Mouse (Mus musculus): ENCODE measurements around the gene Fam53b. TPM values are rescaled to one million over a fixed set of nuclear protein-coding genes. Genes with fewer than 3 reads are reported as not detected.

Fam53b gene
- total and polyA plus RNA-seq, 2 experiments from 2014 or later: 5.8 to 15.4 TPM

GRCm38 (mm10) chr7:132697258-132697796, 116.4 kb downstream of the Fam53b start:
- Histone ChIP-seq H3K36me3 (ENCODE audit: insufficient read depth) (no peaks in the 10 kb centered on the region), H3K27ac (ENCODE audit: low read depth, low read length) (no peak overlapping the region), H3K9me3 (ENCODE audit: low read length) (no peaks in the 10 kb centered on the region), H3K27me3 (ENCODE audit: insufficient read depth, low read length) (no peaks in the 10 kb centered on the region), H3K4me1 (ENCODE audit: insufficient read depth) (no peaks in the 10 kb centered on the region), H3K4me3 (ENCODE audit: low read depth, low read length) (no peak overlapping the region), H3K9ac (no peak overlapping the region), H3K4me2 (ENCODE audit: low read depth) (no peak overlapping the region)
- no peak for DNase-seq
- no peak for TF ChIP-seq CTCF (IDR thresholded peaks at IDR 0.05; ENCODE audit: low read depth)
- whole genome bisulfite sequencing: 80% methylated on average over 8 of the region's 8 CpGs
- no peak for ATAC-seq

GRCm38 (mm10) chr7:132693561-132693960, 120.1 kb downstream of the Fam53b start:
- Histone ChIP-seq H3K36me3 (ENCODE audit: insufficient read depth) (no peaks in the 10 kb centered on the region), H3K4me3 (ENCODE audit: low read depth, low read length) (no peak overlapping the region), H3K4me2 (ENCODE audit: low read depth) (no peak overlapping the region), H3K4me1 (ENCODE audit: insufficient read depth) (no peaks in the 10 kb centered on the region), H3K27ac (ENCODE audit: low read depth, low read length) (no peak overlapping the region), H3K9ac (no peak overlapping the region), H3K9me3 (ENCODE audit: low read length) (no peaks in the 10 kb centered on the region), H3K27me3 (ENCODE audit: insufficient read depth, low read length) (no peaks in the 10 kb centered on the region)
- TF ChIP-seq CTCF (IDR thresholded peaks at IDR 0.05; ENCODE audit: low read depth): no peak
- DNase-seq: no peak
- ATAC-seq: no peak
- WGBS: 90% methylated on average over 2 of the region's 2 CpGs

- WGBS: 55% methylated on average over 9 of the region's 9 CpGs
- no peak overlapping the region for H3K4me3 ChIP-seq (ENCODE audit: low read depth, low read length)
- H3K27me3 ChIP-seq (ENCODE audit: insufficient read depth, low read length): no peaks in the 10 kb centered on the region
- peak; percentile 43 for DNase-seq
- TF ChIP-seq CTCF (IDR thresholded peaks at IDR 0.05; ENCODE audit: low read depth): no peak
- no peaks in the 10 kb centered on the region for H3K4me1 ChIP-seq (ENCODE audit: insufficient read depth)
- no peaks in the 10 kb centered on the region for H3K9me3 ChIP-seq (ENCODE audit: low read length)
- no peak overlapping the region for H3K9ac ChIP-seq
- H3K36me3 ChIP-seq (ENCODE audit: insufficient read depth): no peaks in the 10 kb centered on the region
- no peak overlapping the region for H3K27ac ChIP-seq (ENCODE audit: low read depth, low read length)
- no peak overlapping the region for H3K4me2 ChIP-seq (ENCODE audit: low read depth)
- peak; percentile 54; the same call in 1 of the 2 replicates for ATAC-seq
Observed at GRCm38 (mm10) chr7:132692719-132693118, 121.0 kb downstream of the Fam53b start.

- H3K4me1 ChIP-seq (ENCODE audit: insufficient read depth): no peaks in the 10 kb centered on the region
- H3K4me3 ChIP-seq (ENCODE audit: low read depth, low read length): no peak overlapping the region
- WGBS: 93% methylated on average over 14 of the region's 14 CpGs
- H3K9ac ChIP-seq: no peak overlapping the region
- no peaks in the 10 kb centered on the region; the same call in 1 of the 2 replicates for H3K36me3 ChIP-seq (ENCODE audit: insufficient read depth)
- ATAC-seq: no peak
- H3K4me2 ChIP-seq (ENCODE audit: low read depth): no peak overlapping the region
- H3K27me3 ChIP-seq (ENCODE audit: insufficient read depth, low read length): no peaks in the 10 kb centered on the region
- no peak for DNase-seq
- TF ChIP-seq CTCF (IDR thresholded peaks at IDR 0.05; ENCODE audit: low read depth): no peak
- H3K27ac ChIP-seq (ENCODE audit: low read depth, low read length): no peak overlapping the region
- no peaks in the 10 kb centered on the region for H3K9me3 ChIP-seq (ENCODE audit: low read length)
Observed at GRCm38 (mm10) chr7:132690716-132691472, 122.8 kb downstream of the Fam53b start.

GRCm38 (mm10) chr7:132689722-132690121, 124.0 kb downstream of the Fam53b start:
- Histone ChIP-seq H3K9me3 (ENCODE audit: low read length) (no peaks in the 10 kb centered on the region), H3K9ac (no peak overlapping the region), H3K27ac (ENCODE audit: low read depth, low read length) (no peak overlapping the region), H3K4me1 (ENCODE audit: insufficient read depth) (no peaks in the 10 kb centered on the region), H3K4me3 (ENCODE audit: low read depth, low read length) (no peak overlapping the region), H3K4me2 (ENCODE audit: low read depth) (no peak overlapping the region), H3K36me3 (ENCODE audit: insufficient read depth) (no peaks in the 10 kb centered on the region; the same call in 1 of the 2 replicates), H3K27me3 (ENCODE audit: insufficient read depth, low read length) (no peaks in the 10 kb centered on the region)
- ATAC-seq (no peak), DNase-seq (no peak)
- 85% methylated on average over 5 of the region's 5 CpGs for WGBS
- no peak for TF ChIP-seq CTCF (IDR thresholded peaks at IDR 0.05; ENCODE audit: low read depth)

- ATAC-seq: peak; percentile 77
- H3K27ac ChIP-seq (ENCODE audit: low read depth, low read length): no peak overlapping the region
Observed at GRCm38 (mm10) chr7:132688721-132689120, 125.0 kb downstream of the Fam53b start.

GRCm38 (mm10) chr7:132687897-132688296, 125.8 kb downstream of the Fam53b start:
- WGBS: 58% methylated on average over 2 of the region's 2 CpGs
- Histone ChIP-seq H3K27ac (ENCODE audit: low read depth, low read length) (no peak overlapping the region), H3K4me3 (ENCODE audit: low read depth, low read length) (no peak overlapping the region), H3K9ac (no peak overlapping the region), H3K4me1 (ENCODE audit: insufficient read depth) (no peaks in the 10 kb centered on the region), H3K9me3 (ENCODE audit: low read length) (no peaks in the 10 kb centered on the region), H3K4me2 (ENCODE audit: low read depth) (no peak overlapping the region), H3K36me3 (ENCODE audit: insufficient read depth) (no peaks in the 10 kb centered on the region; the same call in 1 of the 2 replicates), H3K27me3 (ENCODE audit: insufficient read depth, low read length) (no peaks in the 10 kb centered on the region)
- DNase-seq (no peak), ATAC-seq (no peak)
- no peak for TF ChIP-seq CTCF (IDR thresholded peaks at IDR 0.05; ENCODE audit: low read depth)

More at GRCm38 (mm10) chr7:132688721-132689120, 125.0 kb downstream of the Fam53b start:
- Histone ChIP-seq H3K27me3 (ENCODE audit: insufficient read depth, low read length) (no peaks in the 10 kb centered on the region), H3K9me3 (ENCODE audit: low read length) (no peaks in the 10 kb centered on the region), H3K4me2 (ENCODE audit: low read depth) (no peak overlapping the region), H3K36me3 (ENCODE audit: insufficient read depth) (no peaks in the 10 kb centered on the region; the same call in 1 of the 2 replicates), H3K4me1 (ENCODE audit: insufficient read depth) (no peaks in the 10 kb centered on the region), H3K9ac (no peak overlapping the region), H3K4me3 (ENCODE audit: low read depth, low read length) (no peak overlapping the region)
- no peak for DNase-seq
- TF ChIP-seq CTCF (IDR thresholded peaks at IDR 0.05; ENCODE audit: low read depth): no peak
- 32% methylated on average over 5 of the region's 5 CpGs for WGBS

Measured in forebrain, postnatal 0 days (tissue).